Mouse (Mus musculus) heart, embryonic 11.5 days (tissue): ENCODE results near the gene Gm28308. TPM values are rescaled to one million over a fixed set of nuclear protein-coding genes. Genes with fewer than 3 reads are reported as not detected.

Experiments used
- ATAC-seq: fragments of 200-750 bp; cut with Nextera tagmentation; replicated peaks from 2 replicates; pipeline ENCODE4 v1.8.0; 2017; ENCODE audit warnings: moderate library complexity; ENCODE audit not compliant: insufficient number of reproducible peaks, low FRiP score, low TSS enrichment
- H3K27ac ChIP-seq: fragments of 300-500 bp; sonication (generic); 2 replicates; pipeline ENCODE4 v1.5.1; 2014; ENCODE audit warnings: mild to moderate bottlenecking, low read depth, low read length
- H3K27me3 ChIP-seq: fragments of 300-500 bp; sonication (generic); 2 replicates; pipeline ENCODE4 v1.6.1; 2014; ENCODE audit warnings: mild to moderate bottlenecking, low read length, mixed read lengths; ENCODE audit not compliant: control insufficient read depth, insufficient read depth
- H3K36me3 ChIP-seq: fragments of 300-500 bp; sonication (generic); 2 replicates; pipeline ENCODE4 v1.6.1; 2014; ENCODE audit warnings: mild to moderate bottlenecking, low read length, moderate library complexity, mixed read lengths; ENCODE audit not compliant: control insufficient read depth, insufficient read depth
- H3K4me1 ChIP-seq: fragments of 300-500 bp; sonication (generic); 2 replicates; pipeline ENCODE4 v1.6.1; 2014; ENCODE audit warnings: low read length; ENCODE audit not compliant: control insufficient read depth, insufficient read depth
- H3K4me2 ChIP-seq: fragments of 300-500 bp; sonication (generic); 2 replicates; pipeline ENCODE4 v1.6.1; 2014; ENCODE audit warnings: mild to moderate bottlenecking, moderate library complexity
- H3K4me3 ChIP-seq: fragments of 300-500 bp; sonication (generic); 2 replicates; pipeline ENCODE4 v1.5.1; 2014; ENCODE audit warnings: low read depth, low read length
- H3K9ac ChIP-seq: fragments of 300-500 bp; sonication (generic); 2 replicates; pipeline ENCODE4 v1.6.1; 2014; ENCODE audit warnings: mild to moderate bottlenecking, low read depth, low read length, moderate library complexity
- H3K9me3 ChIP-seq: fragments of 300-500 bp; sonication (generic); replicated peaks from 2 replicates; pipeline ENCODE4 v1.6.1; 2016; ENCODE audit warnings: low read length; ENCODE audit not compliant: control insufficient read depth
- WGBS: fragments of 180-500 bp; shearing (Covaris S2); extraction: QIAGEN DNeasy Blood & Tissue Kit; methylation state at CpG from one replicate; pipeline ENCODE4 v1.1.7; 2014; ENCODE audit not compliant: insufficient replicate concordance; 5-methylcytosine and 5-hydroxymethylcytosine counted together
- polyA plus RNA-seq: library from polyadenylated mRNA; unstranded; fragments of >200 nt; fragmentation: Nextera tagmentation; extraction: Ambion mirVana; gene quantifications from 2 replicates; pipeline ENCODE4 v1.2.1, GENCODE M21; 2014

The Gm28308 gene
- polyA plus RNA-seq, 1 experiment from 2014 or later: not detected

- peak overlapping the region; percentile 24 for H3K4me2 ChIP-seq
- peak overlapping the region; percentile 21 for H3K4me3 ChIP-seq
- 3% methylated on average over 13 of the region's 13 CpGs for WGBS
- ATAC-seq: no peak
- H3K36me3 ChIP-seq: no peaks in the 10 kb centered on the region
- H3K9ac ChIP-seq: no peak overlapping the region
- no peaks in the 10 kb centered on the region for H3K9me3 ChIP-seq
- peaks cover 12% of the 10 kb centered on the region for H3K4me1 ChIP-seq
- peaks cover 99% of the 10 kb centered on the region for H3K27me3 ChIP-seq
- H3K27ac ChIP-seq: no peak overlapping the region
These were observed 1.2 kb downstream of the Gm28308 start for GRCm38 (mm10) chr6:52211961-52212360.

- Histone ChIP-seq H3K9ac (no peak overlapping the region), H3K27ac (no peak overlapping the region), H3K4me2 (peak overlapping the region; percentile 24), H3K4me3 (peak overlapping the region; percentile 21; the same call in 1 of the 2 replicates), H3K4me1 (peaks cover 9% of the 10 kb centered on the region), H3K36me3 (no peaks in the 10 kb centered on the region), H3K27me3 (peaks cover 99% of the 10 kb centered on the region), H3K9me3 (no peaks in the 10 kb centered on the region)
- WGBS: 2% methylated on average over 37 of the region's 37 CpGs
- 0 out of 2 replicates have a peak, but pooled peaks have one; percentile 23 for ATAC-seq
These were observed 1.8 kb downstream of the Gm28308 start for GRCm38 (mm10) chr6:52211170-52211935.

GRCm38 (mm10) chr6:52209685-52210046, 3.5 kb downstream of the Gm28308 start:
- 7% methylated on average over 12 of the region's 12 CpGs for WGBS
- Histone ChIP-seq H3K27ac (no peak overlapping the region), H3K4me2 (no peak overlapping the region), H3K36me3 (no peaks in the 10 kb centered on the region), H3K9me3 (no peaks in the 10 kb centered on the region), H3K27me3 (peaks cover 99% of the 10 kb centered on the region), H3K4me1 (peaks cover 10% of the 10 kb centered on the region), H3K9ac (no peak overlapping the region), H3K4me3 (no peak overlapping the region)
- ATAC-seq: no peak

- ATAC-seq: no peak
- Histone ChIP-seq H3K9ac (no peak overlapping the region), H3K27me3 (peaks cover 99% of the 10 kb centered on the region), H3K9me3 (no peaks in the 10 kb centered on the region), H3K4me2 (peak overlapping the region; percentile 45), H3K27ac (no peak overlapping the region), H3K4me1 (peaks cover 14% of the 10 kb centered on the region), H3K4me3 (peak overlapping the region; percentile 18; the same call in 1 of the 2 replicates), H3K36me3 (no peaks in the 10 kb centered on the region)
- 4% methylated on average over 18 of the region's 18 CpGs for WGBS
These were observed 4.1 kb downstream of the Gm28308 start for GRCm38 (mm10) chr6:52208868-52209684.

- Histone ChIP-seq H3K4me3 (peak within 1 kb of the TSS; percentile 18; the same call in 1 of the 2 replicates), H3K9me3 (no peaks in the 10 kb centered on the region), H3K27me3 (peaks cover 99% of the 10 kb centered on the region), H3K4me1 (peaks cover 21% of the 10 kb centered on the region), H3K36me3 (no peaks in the 10 kb centered on the region), H3K9ac (no peak within 1 kb of the TSS), H3K4me2 (peak within 1 kb of the TSS; percentile 45), H3K27ac (no peak within 1 kb of the TSS)
- ATAC-seq: no peak
- WGBS: under 1% methylated on average over 47 of the region's 47 CpGs
These were observed 4.9 kb downstream of the Gm28308 start, which contains the start of gene Hoxa6 for GRCm38 (mm10) chr6:52208072-52208867. TSS of gene Hoxa6 (minus strand) at chr6:52208722.

- ATAC-seq: no peak
- H3K4me2 ChIP-seq: no peak overlapping the region
- no peaks in the 10 kb centered on the region for H3K9me3 ChIP-seq
- H3K27ac ChIP-seq: no peak overlapping the region
- H3K4me3 ChIP-seq: no peak overlapping the region
- no peak overlapping the region for H3K9ac ChIP-seq
- H3K27me3 ChIP-seq: peaks cover 99% of the 10 kb centered on the region
- no peaks in the 10 kb centered on the region for H3K36me3 ChIP-seq
- peaks cover 16% of the 10 kb centered on the region for H3K4me1 ChIP-seq
These were observed 5.5 kb downstream of the Gm28308 start for GRCm38 (mm10) chr6:52207684-52207976.

GRCm38 (mm10) chr6:52206882-52207683, 6.1 kb downstream of the Gm28308 start:
- peaks cover 15% of the 10 kb centered on the region for H3K4me1 ChIP-seq
- no peak for ATAC-seq
- H3K27ac ChIP-seq: no peak overlapping the region
- H3K36me3 ChIP-seq: no peaks in the 10 kb centered on the region
- 6% methylated on average over 4 of the region's 4 CpGs for WGBS
- H3K4me3 ChIP-seq: no peak overlapping the region
- H3K27me3 ChIP-seq: peaks cover 99% of the 10 kb centered on the region
- no peak overlapping the region for H3K9ac ChIP-seq
- no peaks in the 10 kb centered on the region for H3K9me3 ChIP-seq
- H3K4me2 ChIP-seq: no peak overlapping the region
